Mouse (Mus musculus) erythroblast, embryonic 14.5 days (primary cell): Measurements from ENCODE around the gene Zfp385b.

Experiments used
- GATA1 ChIP-seq: IDR thresholded peaks from 2 replicates; pipeline ENCODE4 v1.6.1; 2012; ENCODE audit warnings: low read length, inconsistent platforms, mixed read lengths
- TAL1 ChIP-seq: IDR thresholded peaks from 3 replicates; pipeline ENCODE4 v1.6.1; 2012; ENCODE audit warnings: low read length, inconsistent platforms, mixed read lengths

- TF ChIP-seq GATA1 (no peak), TAL1 (no peak)
Observed at GRCm38 (mm10) chr2:77608666-77609065, 210.8 kb downstream of the Zfp385b start.
